Mouse (Mus musculus) E14TG2a.4 (cell line): ENCODE measurements around the gene March10.

Experiments
- CTCF ChIP-seq: conservative IDR thresholded peaks from 2 replicates; pipeline ENCODE4 v1.5.1; 2014; ENCODE audit warnings: low read length
- NANOG ChIP-seq: IDR thresholded peaks from 2 replicates; pipeline ENCODE4 v1.6.1; 2014; ENCODE audit warnings: borderline replicate concordance, low read length, mixed read lengths
- POU5F1 ChIP-seq: IDR thresholded peaks from 2 replicates; pipeline ENCODE4 v1.6.1; 2014; ENCODE audit warnings: low read length, borderline replicate concordance

GRCm38 (mm10) chr11:105426441-105426840, 30.1 kb downstream of the March10 start:
- no peak for TF ChIP-seq CTCF
- no peak for TF ChIP-seq NANOG
- TF ChIP-seq POU5F1, result no peak
